Mouse (Mus musculus): Measurements from ENCODE around the gene Gm17606. TPM values are rescaled to one million over a fixed set of nuclear protein-coding genes. Genes with fewer than 3 reads are reported as not detected.

Gm17606 gene
- total RNA-seq, 2 experiments from 2014 or later, result not detected

DNA sequence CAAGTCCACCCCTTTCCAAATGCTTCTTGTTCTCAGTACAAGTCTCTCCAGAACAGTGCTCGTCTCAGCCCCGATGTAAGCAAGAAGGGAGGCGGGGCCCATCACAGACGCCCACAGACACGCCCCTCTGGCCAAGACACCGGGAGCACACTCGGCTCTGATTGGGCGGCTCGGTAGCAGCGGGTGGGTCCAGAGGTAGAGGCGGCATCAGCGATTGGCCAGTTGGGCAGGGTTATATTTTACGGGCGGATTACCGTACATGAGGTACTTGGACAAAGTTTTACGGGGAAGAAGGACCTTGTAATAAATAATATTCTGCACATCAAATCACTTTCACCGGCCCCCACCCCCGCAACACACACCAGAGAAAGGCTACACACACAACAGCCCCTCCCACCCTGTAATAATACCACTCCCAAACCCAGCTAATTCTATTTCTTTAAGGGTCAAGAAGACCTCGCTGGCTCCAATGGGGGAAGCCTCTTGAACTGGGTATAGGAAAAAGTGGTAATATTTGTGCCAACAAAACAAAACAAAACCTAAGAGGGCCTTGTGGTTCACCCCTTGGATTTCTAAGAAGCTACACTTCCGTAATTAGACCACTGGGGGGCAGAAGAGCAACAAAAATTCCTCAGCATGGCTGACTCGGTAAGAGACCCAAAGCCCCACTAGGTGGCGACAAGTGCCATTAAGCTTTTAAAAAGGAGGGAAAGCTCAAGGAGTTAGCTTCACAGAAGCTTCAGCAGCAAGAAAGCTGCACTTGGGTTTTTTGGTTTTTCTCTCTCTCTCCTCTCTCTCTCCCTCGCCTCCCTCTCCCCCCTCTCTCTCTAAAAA, 10.1 kb downstream of the Gm17606 start:
- intact Hi-C loops (cut with DNase I), result loop anchor here (1.0 kb wide), 1 partner anchor 50 kb away; no protein-coding TSS in a partner anchor

DNA sequence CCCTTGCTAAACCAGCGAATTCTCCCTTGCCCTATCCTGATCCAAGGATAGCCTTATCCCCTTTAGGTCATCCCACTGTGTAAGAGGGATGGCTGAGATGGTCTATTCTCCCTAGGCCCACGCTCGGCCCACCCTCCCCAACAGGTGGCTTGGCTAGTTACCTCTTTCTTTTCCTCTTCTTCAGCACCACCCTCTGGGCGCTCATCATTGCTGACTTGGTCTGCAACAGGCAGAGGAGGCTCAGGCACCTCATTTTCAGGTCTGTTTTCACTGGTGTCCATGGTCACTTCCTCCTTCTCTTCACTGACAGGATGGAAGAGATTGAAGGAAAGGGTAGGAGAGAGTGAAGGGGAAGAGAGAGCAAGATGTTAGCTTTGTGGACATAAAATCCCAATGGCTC, 10.8 kb downstream of the Gm17606 start:
- DNase-seq (ENCODE audit: low spot score in 2 of 2), result no peak
- intact Hi-C loops (cut with DNase I), result loop anchor here (1.0 kb wide), 1 partner anchor 50 kb away; no protein-coding TSS in a partner anchor

More for the DNA sequence above, 10.1 kb downstream of the Gm17606 start:
- DNase-seq (ENCODE audit: low spot score in 2 of 2), result peak; percentile 81 to 92

DNA sequence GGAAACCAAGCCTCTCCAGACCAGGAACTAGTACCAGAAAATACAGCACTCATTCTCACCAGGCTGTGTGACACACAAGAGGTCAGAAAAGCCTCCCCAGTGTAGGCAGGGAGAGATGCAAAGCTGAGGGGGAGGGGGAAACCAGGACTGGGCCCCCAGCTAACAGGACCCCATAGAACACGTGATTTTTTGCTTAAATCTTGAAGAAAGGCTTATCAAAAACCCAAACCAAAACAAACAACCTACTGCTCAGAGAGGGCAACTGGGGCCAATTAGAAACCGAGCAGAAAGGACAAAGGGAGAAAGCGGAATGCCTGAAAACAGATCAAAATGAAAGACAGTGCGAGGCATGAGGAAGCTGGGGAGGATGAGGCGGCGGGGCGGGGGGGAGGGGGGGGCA, 12.0 kb downstream of the Gm17606 start:
- intact Hi-C loops (cut with DNase I), result no loop called here
- no peak for DNase-seq (ENCODE audit: low spot score in 2 of 2)

GRCm38 (mm10) chr14:54653496-54653895, 12.7 kb downstream of the Gm17606 start:
- intact Hi-C loops (cut with DNase I), result no loop called here
- DNase-seq (ENCODE audit: low spot score in 2 of 2), result peak; percentile 82 to 91

DNA sequence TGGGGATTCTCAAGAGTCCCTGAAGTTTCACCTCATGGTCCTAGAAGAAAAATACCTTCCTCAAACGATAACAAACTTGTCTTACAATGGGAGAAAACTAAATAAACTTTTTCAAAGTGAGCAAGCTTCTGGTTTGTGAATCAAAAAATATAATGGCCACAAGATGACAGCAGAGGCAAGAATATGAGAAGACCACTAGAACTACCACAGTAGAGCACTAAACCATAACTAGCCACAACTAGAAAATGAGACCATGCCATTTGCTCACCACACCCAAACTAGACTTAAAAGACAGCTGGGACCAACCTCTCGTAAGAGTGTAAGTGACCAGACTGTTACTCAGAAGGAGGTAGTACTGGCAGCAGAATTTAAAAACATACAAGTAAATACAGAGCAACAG, 19.3 kb downstream of the Gm17606 start:
- intact Hi-C loops (cut with DNase I), result no loop called here

DNA sequence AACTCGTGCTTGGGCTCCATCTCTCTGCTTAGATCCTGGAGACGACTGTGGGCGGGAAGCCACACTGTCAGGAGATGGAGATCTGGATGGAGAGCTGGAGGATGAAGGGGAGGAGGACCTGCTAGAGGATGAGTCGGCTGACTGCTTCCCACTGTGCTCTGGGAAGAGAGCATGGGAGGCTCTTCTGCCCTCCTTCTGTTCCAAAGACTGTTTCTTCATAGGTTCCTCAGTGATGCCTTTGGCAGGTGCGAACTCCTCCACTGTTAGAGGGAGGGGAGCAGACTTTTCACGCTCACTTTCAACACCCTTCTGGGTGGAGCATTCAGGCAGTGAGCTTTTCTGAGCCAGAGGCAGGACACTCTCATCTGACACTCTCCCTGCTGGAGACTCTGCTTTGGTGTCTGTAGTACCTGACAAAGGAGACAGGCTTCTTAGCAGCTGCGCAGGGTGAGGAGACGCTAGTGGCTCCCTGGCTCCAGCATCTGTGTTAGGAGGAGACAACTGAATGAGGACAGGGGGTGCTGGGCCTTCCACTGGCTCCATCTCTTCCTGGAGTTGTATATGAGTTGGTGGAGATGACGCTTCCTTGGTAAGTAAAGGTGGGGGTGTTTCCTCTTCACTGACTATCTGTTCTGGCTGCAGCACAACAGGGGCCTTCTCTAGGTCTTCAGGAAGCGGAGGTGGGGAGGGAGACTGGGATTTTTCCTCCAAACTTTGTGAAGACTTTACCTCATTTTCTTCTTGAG, 23.9 kb downstream of the Gm17606 start:
- peak; percentile 45 to 92 for DNase-seq (ENCODE audit: low spot score in 2 of 2)
- intact Hi-C loops (cut with DNase I), result no loop called here

More for the DNA sequence above, 19.3 kb downstream of the Gm17606 start:
- peak in 1 of 2 experiments; percentile 43 for DNase-seq (ENCODE audit: low spot score in 2 of 2)

GRCm38 (mm10) chr14:54669381-54669780, 28.6 kb downstream of the Gm17606 start:
- intact Hi-C loops (cut with DNase I), result no loop called here
- peak in 1 of 2 experiments; percentile 54 for DNase-seq (ENCODE audit: low spot score in 2 of 2)

GRCm38 (mm10) chr14:54674317-54674716, 33.6 kb downstream of the Gm17606 start:
- no peak for DNase-seq (ENCODE audit: low spot score in 2 of 2)
- intact Hi-C loops (cut with DNase I), result no loop called here

- no peak for DNase-seq (ENCODE audit: low spot score in 2 of 2)
- intact Hi-C loops (cut with DNase I), result no loop called here
Measured at GRCm38 (mm10) chr14:54676290-54676689, 35.5 kb downstream of the Gm17606 start.

DNA sequence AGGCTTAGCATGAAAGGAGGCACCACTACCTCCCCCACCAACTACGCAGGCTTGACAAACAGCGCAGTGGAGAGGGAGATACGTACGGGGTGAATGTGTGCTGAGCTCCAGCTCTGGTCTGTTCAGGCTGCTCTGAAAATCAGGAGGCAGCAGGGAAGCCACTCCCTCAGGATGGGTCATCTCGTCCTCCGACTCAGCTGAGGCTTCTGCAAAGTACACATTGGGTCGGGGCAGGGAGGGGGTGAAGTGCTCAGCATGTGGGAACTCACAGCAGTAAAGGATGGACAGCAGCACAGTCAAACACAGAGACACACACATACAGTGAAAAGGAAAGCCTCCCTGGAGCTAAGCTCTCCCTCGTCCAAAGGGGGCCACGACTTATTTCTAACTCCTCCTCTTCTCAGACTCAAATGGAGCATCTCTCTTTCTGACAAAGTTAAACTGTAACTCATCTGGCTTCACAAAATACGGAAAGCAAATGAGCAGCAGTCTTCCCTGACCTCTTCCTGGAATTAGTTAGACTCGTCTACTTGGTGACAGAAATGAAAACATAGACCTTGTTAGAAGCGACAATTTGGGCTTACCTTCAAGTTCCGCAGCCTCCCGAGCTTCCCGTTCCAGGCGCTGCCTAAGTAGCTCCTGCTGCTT, 38.0 kb downstream of the Gm17606 start:
- intact Hi-C loops (cut with DNase I), result no loop called here
- DNase-seq (ENCODE audit: low spot score in 2 of 2), result no peak

GRCm38 (mm10) chr14:54682396-54682795, 41.6 kb downstream of the Gm17606 start:
- DNase-seq (ENCODE audit: low spot score in 2 of 2), result no peak
- intact Hi-C loops (cut with DNase I), result no loop called here

- intact Hi-C loops (cut with DNase I), result no loop called here
- no peak for DNase-seq (ENCODE audit: low spot score in 2 of 2)
Measured at GRCm38 (mm10) chr14:54685471-54685870, 44.7 kb downstream of the Gm17606 start.

GRCm38 (mm10) chr14:54686063-54686521, 45.3 kb downstream of the Gm17606 start, which contains the start of gene 1700123O20Rik:
1700123O20Rik (plus strand) TSS chr14:54686216.
- intact Hi-C loops (cut with DNase I), result no loop called here

GRCm38 (mm10) chr14:54686522-54687143, 45.9 kb downstream of the Gm17606 start, which contains the start of gene Acin1:
Acin1 (minus strand) TSS chr14:54686931.
- intact Hi-C loops (cut with DNase I), result no loop called here
- peak; percentile 100 for DNase-seq (ENCODE audit: low spot score in 2 of 2)

More at GRCm38 (mm10) chr14:54686063-54686521, 45.3 kb downstream of the Gm17606 start, which contains the start of gene 1700123O20Rik:
- DNase-seq (ENCODE audit: low spot score in 2 of 2), result peak in 1 of 2 experiments; percentile 86

DNA sequence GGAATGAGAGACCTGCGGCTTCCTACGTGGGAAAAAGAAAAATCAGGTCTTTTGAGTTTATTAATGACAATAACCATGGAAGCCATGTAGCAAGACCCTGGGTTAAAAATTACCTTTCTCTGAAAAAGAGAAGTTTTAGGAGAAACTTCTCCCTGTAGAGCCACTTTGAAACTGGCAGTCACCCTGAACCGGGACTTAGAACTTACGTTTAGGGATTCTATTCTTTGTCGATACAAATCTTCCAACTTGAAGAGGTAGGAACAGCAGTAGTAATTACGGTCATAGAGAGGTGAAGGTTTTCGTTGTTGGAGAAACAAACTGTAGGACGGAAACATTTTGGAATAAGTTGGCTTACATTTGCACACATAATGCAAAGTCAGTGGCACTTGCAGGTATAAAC, 46.5 kb downstream of the Gm17606 start:
- intact Hi-C loops (cut with DNase I), result no loop called here
- no peak for DNase-seq (ENCODE audit: low spot score in 2 of 2)

- intact Hi-C loops (cut with DNase I), result no loop called here
- no peak for DNase-seq (ENCODE audit: low spot score in 2 of 2)
Measured at GRCm38 (mm10) chr14:54695042-54695441, 54.3 kb downstream of the Gm17606 start.

DNA sequence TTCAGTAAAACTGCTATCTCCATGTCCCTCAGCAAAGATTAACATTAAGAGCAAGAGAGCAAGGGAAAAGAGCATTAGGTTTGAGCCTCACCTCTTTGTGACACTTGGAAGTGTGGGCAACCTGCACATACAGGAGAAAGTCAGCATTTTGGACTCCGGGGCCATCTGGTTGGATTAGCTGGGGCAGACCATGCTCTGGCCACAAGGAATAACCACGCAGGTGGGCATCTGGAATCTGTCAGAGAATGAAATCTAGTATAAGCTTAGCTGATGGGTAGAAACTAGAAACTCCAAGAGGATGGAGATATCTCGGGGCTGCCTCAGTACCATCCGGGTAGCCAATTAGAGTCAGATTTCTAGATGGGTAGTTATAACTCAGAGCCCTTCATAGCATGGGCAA, 56.0 kb downstream of the Gm17606 start:
- DNase-seq (ENCODE audit: low spot score in 2 of 2), result no peak
- intact Hi-C loops (cut with DNase I), result no loop called here
